Mouse (Mus musculus): Measurements from ENCODE around the gene Chst11.

The Chst11 gene

GRCm38 (mm10) chr10:83165521-83166243, 180.4 kb downstream of the Chst11 start:
- TF ChIP-seq GATA4 (IDR thresholded peaks at IDR 0.05; ENCODE audit: insufficient replicate concordance, low read length) = no peak

GRCm38 (mm10) chr10:83166272-83166671, 181.0 kb downstream of the Chst11 start:
- TF ChIP-seq GATA4 (IDR thresholded peaks at IDR 0.05; ENCODE audit: insufficient replicate concordance, low read length) = no peak

GRCm38 (mm10) chr10:83167492-83167891, 182.2 kb downstream of the Chst11 start:
- no peak for TF ChIP-seq GATA4 (IDR thresholded peaks at IDR 0.05; ENCODE audit: insufficient replicate concordance, low read length)

GRCm38 (mm10) chr10:83168303-83169056, 183.2 kb downstream of the Chst11 start:
- no peak for TF ChIP-seq GATA4 (IDR thresholded peaks at IDR 0.05; ENCODE audit: insufficient replicate concordance, low read length)

GRCm38 (mm10) chr10:83169554-83169953, 184.3 kb downstream of the Chst11 start:
- TF ChIP-seq GATA4 (IDR thresholded peaks at IDR 0.05; ENCODE audit: insufficient replicate concordance, low read length) = no peak

- TF ChIP-seq GATA4 (IDR thresholded peaks at IDR 0.05; ENCODE audit: insufficient replicate concordance, low read length) = no peak
Observed at GRCm38 (mm10) chr10:83178151-83178550, 192.9 kb downstream of the Chst11 start.

GRCm38 (mm10) chr10:83178661-83179060, 193.4 kb downstream of the Chst11 start:
- no peak for TF ChIP-seq GATA4 (IDR thresholded peaks at IDR 0.05; ENCODE audit: insufficient replicate concordance, low read length)

- no peak for TF ChIP-seq GATA4 (IDR thresholded peaks at IDR 0.05; ENCODE audit: insufficient replicate concordance, low read length)
Observed at GRCm38 (mm10) chr10:83181831-83182572, 196.7 kb downstream of the Chst11 start.

- TF ChIP-seq GATA4 (IDR thresholded peaks at IDR 0.05; ENCODE audit: insufficient replicate concordance, low read length) = no peak
Observed at GRCm38 (mm10) chr10:83182573-83182960, 197.3 kb downstream of the Chst11 start.

GRCm38 (mm10) chr10:83183634-83184479, 198.6 kb downstream of the Chst11 start:
- TF ChIP-seq GATA4 (IDR thresholded peaks at IDR 0.05; ENCODE audit: insufficient replicate concordance, low read length) = no peak

- TF ChIP-seq GATA4 (IDR thresholded peaks at IDR 0.05; ENCODE audit: insufficient replicate concordance, low read length) = no peak
Observed at GRCm38 (mm10) chr10:83184480-83185069, 199.3 kb downstream of the Chst11 start.

- TF ChIP-seq GATA4 (IDR thresholded peaks at IDR 0.05; ENCODE audit: insufficient replicate concordance, low read length) = no peak
Observed at GRCm38 (mm10) chr10:83185121-83185520, 199.8 kb downstream of the Chst11 start.

- TF ChIP-seq GATA4 (IDR thresholded peaks at IDR 0.05; ENCODE audit: insufficient replicate concordance, low read length) = no peak
Observed at GRCm38 (mm10) chr10:83186167-83186566, 200.9 kb downstream of the Chst11 start.

GRCm38 (mm10) chr10:83186984-83187383, 201.7 kb downstream of the Chst11 start:
- TF ChIP-seq GATA4 (IDR thresholded peaks at IDR 0.05; ENCODE audit: insufficient replicate concordance, low read length) = no peak
